Mouse (Mus musculus) cerebellum, adult 9-10 months (tissue): ENCODE data around the gene Grxcr1.

Experiments
- DNase-seq: peaks from one replicate; pipeline ENCODE4 v3.0.0; 2022

The Grxcr1 gene

GRCm38 (mm10) chr5:68031744-68032143 lies at the start of gene Grxcr1:
TSS of gene Grxcr1 (plus strand) at chr5:68031835.
- no peak for DNase-seq

GRCm38 (mm10) chr5:67981946-67982526 lies 49.6 kb upstream of the Grxcr1 start:
- no peak for DNase-seq

GRCm38 (mm10) chr5:67990426-67990825 lies 41.2 kb upstream of the Grxcr1 start:
- no peak for DNase-seq

DNA sequence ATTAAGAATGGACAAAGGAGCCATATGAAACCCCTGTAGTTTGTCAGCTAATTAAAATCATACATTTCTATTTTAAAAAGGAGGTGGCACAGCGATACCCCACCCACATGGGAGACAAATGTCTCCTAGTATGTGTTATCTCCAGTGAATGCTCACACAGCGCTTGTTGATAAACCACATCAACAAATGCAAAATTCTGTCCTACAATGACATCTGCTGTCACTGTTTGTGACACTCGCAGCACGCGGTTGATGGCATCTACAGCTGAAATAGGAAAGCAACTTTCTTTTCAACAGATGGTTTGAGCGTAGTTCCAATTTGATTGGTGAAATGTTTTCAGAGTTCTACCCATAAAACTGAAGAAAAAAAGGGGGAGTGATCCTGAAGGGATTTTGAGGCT lies 29.0 kb upstream of the Grxcr1 start:
- no peak for DNase-seq

DNA sequence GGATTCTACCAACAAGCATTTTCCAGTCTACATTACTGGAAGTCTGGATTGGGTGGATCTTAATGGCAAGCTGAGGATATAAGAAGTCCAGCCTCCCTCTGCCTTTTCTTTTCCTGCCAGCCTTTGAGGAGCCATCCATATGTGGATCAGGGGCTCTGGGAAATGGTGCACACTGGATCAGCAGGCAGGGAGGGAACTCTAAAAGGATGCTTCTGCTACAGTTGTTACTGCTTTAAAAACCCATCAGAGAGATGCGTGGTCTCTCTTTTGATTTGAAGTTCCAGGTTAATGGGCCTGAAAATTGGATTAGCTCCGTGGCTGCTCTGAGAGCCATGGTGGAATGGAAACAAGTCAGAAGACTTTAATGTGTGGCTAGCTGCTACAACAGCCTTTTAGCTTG lies 27.7 kb upstream of the Grxcr1 start:
- no peak for DNase-seq

- no peak for DNase-seq
Measured at GRCm38 (mm10) chr5:68004419-68004818, 27.2 kb upstream of the Grxcr1 start.

GRCm38 (mm10) chr5:68007074-68007473 lies 24.6 kb upstream of the Grxcr1 start:
- DNase-seq = no peak

DNA sequence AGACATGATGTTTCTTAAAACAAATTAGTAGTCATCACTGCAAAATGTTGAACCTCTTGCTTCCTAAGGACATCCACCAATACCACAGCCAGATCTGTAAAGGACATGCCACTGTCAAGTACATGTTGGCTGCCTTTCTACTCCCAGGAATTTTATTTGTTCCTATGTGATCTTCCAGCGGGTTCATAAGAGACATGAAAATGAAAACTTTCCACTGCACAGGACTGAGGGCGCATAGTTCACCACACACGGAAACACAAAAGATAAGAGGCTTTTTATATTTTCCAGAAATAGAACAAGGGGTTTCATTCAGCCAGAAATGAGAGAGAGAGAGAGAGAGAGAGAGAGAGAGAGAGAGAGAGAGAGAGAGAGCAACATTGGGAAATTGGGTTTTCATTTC lies 20.1 kb upstream of the Grxcr1 start:
- DNase-seq = no peak

GRCm38 (mm10) chr5:68012618-68013017 lies 19.0 kb upstream of the Grxcr1 start:
- peak; percentile 87 for DNase-seq

DNA sequence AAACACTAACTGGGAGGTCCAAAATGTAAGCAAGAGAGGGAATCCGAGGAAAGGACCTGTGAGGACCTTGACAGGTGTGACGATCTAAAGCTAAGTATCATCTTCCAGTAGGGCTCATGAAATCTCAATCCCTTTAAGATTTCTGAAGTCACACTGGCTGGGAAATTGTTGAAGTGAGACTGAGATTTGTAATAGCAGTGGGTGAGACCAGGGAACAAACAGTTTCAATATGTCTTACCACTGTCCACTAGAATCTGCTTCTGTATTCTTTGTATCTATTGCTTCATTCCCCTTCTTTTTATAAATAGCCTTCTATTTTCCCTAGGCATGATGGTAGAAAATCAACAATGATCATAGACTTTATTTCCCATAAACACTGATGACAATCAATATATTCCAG lies 10.8 kb upstream of the Grxcr1 start:
- no peak for DNase-seq

DNA sequence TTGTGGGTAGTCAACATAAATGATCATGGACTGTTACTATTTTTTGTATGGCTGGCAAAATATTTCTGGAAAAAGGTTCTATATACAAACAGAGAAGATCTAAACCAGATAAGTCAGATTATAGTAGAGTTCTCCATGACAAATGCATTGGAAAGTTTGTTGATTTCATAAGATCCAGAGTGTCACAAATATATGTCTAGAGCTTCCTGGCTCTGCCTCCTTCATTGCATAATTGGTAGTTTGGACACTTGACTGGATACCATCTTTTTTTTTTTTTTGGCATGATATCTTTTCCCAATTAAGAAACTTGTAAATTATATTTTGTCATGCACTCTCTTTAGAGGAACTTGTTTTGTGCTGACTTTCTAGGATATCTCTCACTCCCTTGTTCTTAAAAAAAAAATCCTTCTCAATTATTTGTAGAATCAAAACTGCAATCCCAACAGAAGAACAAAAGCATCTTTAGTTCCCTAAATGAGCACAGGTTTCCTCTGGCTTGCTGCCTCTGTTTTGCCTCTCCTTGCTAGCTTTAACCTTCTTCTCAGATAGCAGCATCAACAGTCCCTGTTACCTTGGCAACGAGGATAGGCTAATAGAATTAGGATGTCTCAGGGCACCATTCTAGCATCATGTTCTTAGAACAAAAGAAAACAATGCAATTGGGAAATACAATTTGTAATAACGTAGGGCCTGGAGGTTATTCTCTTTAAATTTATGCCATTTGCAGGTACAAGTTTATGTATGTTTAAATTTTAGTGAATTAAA lies 4.8 kb upstream of the Grxcr1 start:
- DNase-seq = no peak

GRCm38 (mm10) chr5:68027474-68027873 lies 4.2 kb upstream of the Grxcr1 start:
- no peak for DNase-seq

- DNase-seq = no peak
Measured at GRCm38 (mm10) chr5:68033345-68033744, 1.7 kb downstream of the Grxcr1 start.

DNA sequence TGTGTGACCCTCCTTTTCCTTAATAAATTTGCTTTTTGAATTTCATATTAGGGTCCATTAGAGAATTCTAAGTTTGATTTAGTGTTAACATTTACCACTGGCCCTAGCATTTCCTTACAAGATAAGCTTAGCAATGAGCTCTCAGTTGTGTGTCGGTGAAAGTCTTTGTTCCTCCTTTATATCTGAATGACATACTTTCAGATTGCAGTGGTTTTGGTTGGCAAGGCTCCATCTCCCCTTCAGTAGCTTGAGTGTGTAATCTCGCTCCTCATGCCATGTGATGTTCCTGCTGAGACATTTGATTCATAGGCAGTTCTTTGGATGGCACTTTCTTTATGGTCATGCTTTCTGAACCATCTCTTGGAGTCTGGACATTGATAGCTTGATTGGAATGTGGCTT lies 7.4 kb downstream of the Grxcr1 start:
- DNase-seq = no peak

- no peak for DNase-seq
Measured at GRCm38 (mm10) chr5:68043339-68043738, 11.7 kb downstream of the Grxcr1 start.

GRCm38 (mm10) chr5:68048783-68049182 lies 17.1 kb downstream of the Grxcr1 start:
- peak; percentile 92 for DNase-seq

DNA sequence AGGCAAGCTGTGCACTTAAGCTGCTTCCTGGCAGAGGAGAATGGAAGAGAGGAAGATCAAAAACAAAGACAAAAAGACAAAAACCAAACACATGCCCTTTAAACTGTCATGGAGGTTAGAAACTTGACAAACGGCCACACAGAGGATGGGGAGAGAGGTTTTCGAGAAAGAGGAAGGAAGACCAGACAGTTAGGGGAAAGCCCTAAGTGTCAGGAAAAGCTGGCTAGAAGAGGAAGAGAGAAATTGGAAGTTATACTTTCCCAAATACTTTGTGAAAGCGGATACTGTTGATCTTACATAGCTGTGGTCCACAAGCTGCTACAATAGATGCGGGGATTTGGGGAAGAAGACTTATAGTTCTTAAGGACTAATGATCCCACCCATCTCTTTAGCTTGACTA lies 17.9 kb downstream of the Grxcr1 start:
- DNase-seq = no peak

- DNase-seq = no peak
Measured at GRCm38 (mm10) chr5:68051101-68051500, 19.5 kb downstream of the Grxcr1 start.

DNA sequence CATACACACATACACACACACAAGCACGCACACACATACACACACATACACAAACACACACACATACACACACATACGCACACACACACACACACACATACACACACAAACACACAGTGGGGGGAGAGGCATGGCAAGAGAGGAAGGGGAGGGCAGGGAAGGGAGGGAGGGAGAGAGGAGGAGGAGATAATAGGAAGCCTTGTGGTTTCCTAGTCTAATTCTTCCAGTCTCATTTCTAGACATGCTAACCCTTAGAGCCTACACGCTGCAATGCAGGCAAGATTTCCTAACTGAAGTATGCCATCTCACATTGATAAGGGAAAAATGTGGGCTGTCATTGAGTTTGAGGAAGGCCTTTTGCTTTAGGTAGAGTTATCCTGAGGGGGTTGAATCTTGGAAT lies 25.9 kb downstream of the Grxcr1 start:
- no peak for DNase-seq

GRCm38 (mm10) chr5:68068694-68069093 lies 37.1 kb downstream of the Grxcr1 start:
- DNase-seq = no peak

GRCm38 (mm10) chr5:68070308-68070707 lies 38.7 kb downstream of the Grxcr1 start:
- DNase-seq = peak; percentile 43

DNA sequence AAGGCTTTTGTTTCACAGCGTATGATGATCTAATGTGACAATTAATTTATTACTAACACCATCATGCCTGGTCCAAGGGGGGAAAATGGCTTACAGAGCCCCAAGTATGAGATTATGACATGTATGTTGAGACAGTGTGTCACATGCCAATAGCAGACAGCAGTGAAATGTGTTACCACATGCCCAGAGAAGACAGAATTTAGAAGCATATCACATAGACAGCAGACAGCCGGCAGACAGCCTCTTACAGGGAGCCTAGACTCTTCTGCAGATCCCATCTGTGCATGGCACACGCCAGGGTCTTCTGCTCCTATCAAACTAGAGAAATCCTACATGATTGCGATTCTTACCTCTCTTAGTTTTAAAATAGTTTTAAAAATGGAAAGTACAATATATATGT lies 40.2 kb downstream of the Grxcr1 start:
- DNase-seq = no peak

GRCm38 (mm10) chr5:68086535-68087098 lies 55.0 kb downstream of the Grxcr1 start:
- DNase-seq = no peak

DNA sequence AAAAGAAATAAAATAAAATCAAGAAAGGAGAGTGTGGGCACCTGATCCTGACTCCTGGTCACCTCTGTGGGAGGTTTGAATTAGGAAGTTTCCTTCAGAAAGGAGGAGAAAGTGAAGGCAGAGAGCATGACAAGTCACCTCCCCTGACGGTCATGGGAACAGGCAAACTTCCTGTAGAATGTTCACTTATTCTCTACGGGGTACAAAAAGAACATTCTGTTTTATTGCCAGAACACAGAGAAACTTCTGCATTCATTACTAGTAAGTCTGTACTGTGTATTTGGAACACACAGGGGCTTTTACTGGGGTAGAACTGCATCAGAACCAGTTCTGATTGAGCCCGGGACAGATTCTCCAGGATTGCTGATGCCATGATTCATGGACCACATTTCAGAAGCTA lies 55.5 kb downstream of the Grxcr1 start:
- no peak for DNase-seq

- DNase-seq = no peak
Measured at GRCm38 (mm10) chr5:68093085-68093484, 61.5 kb downstream of the Grxcr1 start.
